Mouse (Mus musculus) CH12.LX (cell line): ENCODE measurements at regions not wholly inside any gene's neighbourhood (a gene's known extent, or its start where the extent isn't known, plus 50 kb on each side); places are given as distances from the start of the nearest gene placed in this dataset.

Experiments
- DNase-seq: peaks from one replicate; pipeline ENCODE4 v3.0.0-alpha.2; 2013; ENCODE audit errors: extremely low read depth
- H3K27ac ChIP-seq: 2 replicates; pipeline ENCODE4 v1.5.1; 2012; ENCODE audit warnings: low read depth, mild to moderate bottlenecking, control low read depth, moderate library complexity; ENCODE audit not compliant: insufficient read depth
- H3K27me3 ChIP-seq: replicated peaks from 2 replicates; pipeline ENCODE3; 2012; ENCODE audit warnings: inconsistent platforms
- H3K36me3 ChIP-seq, 2 experiments: replicated peaks in 1 of 2; 2 replicates each; pipeline versions ENCODE3 to v1.6.1; 2012; ENCODE audit warnings: inconsistent platforms in 1 of 2, low read length in 1 of 2, mild to moderate bottlenecking in 1 of 2, mixed read lengths in 1 of 2, moderate library complexity in 1 of 2; ENCODE audit not compliant: control insufficient read depth in 1 of 2, insufficient read depth in 1 of 2
- H3K4me1 ChIP-seq, 2 experiments: 2 replicates each; pipeline ENCODE4 v1.6.1; 2012; ENCODE audit warnings: inconsistent platforms in 1 of 2, moderate library complexity in 1 of 2; ENCODE audit not compliant: insufficient read depth in 2 of 2, control insufficient read depth in 1 of 2
- H3K4me2 ChIP-seq: 2 replicates; pipeline ENCODE4 v1.6.1; 2012; ENCODE audit warnings: low read depth, mild to moderate bottlenecking, control low read depth; ENCODE audit not compliant: poor library complexity, insufficient read depth, severe bottlenecking
- H3K4me3 ChIP-seq, 3 experiments: fragments of 150-350 bp in 1 of 3; sonication (generic) in 1 of 3; replicated peaks in 1 of 3; 2 replicates each; pipeline versions ENCODE3 to v1.5.1; 2011 to 2012; ENCODE audit warnings: low read depth in 2 of 3, low read length in 2 of 3, mild to moderate bottlenecking in 2 of 3, moderate library complexity in 2 of 3, control low read depth in 1 of 3, improper control_type of control experiment in 1 of 3, inconsistent platforms in 1 of 3, mixed read lengths in 1 of 3; ENCODE audit not compliant: poor library complexity in 1 of 3
- H3K79me2 ChIP-seq: replicated peaks from 2 replicates; pipeline ENCODE4 v1.6.1; 2012; ENCODE audit warnings: mild to moderate bottlenecking, moderate library complexity; ENCODE audit not compliant: control insufficient read depth, poor library complexity, insufficient read depth, severe bottlenecking; ENCODE audit errors: extremely low read depth
- H3K9ac ChIP-seq: 2 replicates; pipeline ENCODE4 v1.6.1; 2012; ENCODE audit warnings: low read depth, mild to moderate bottlenecking, control low read depth, moderate library complexity; ENCODE audit not compliant: insufficient read depth
- H3K9me3 ChIP-seq: replicated peaks from 2 replicates; pipeline ENCODE3; 2012; ENCODE audit warnings: low read length, inconsistent platforms, mixed read lengths
- CHD2 ChIP-seq: IDR thresholded peaks from 2 replicates; pipeline ENCODE4 v1.6.1; 2011; ENCODE audit warnings: low read length, improper control_type of control experiment
- E2F4 ChIP-seq: IDR thresholded peaks from 2 replicates; pipeline ENCODE4 v1.6.1; 2011; ENCODE audit warnings: low read depth, low read length, improper control_type of control experiment; ENCODE audit not compliant: insufficient replicate concordance
- GABPA ChIP-seq: IDR thresholded peaks from 2 replicates; pipeline ENCODE4 v1.6.1; 2012; ENCODE audit warnings: low read depth, low read length, improper control_type of control experiment, inconsistent platforms; ENCODE audit not compliant: insufficient replicate concordance
- HCFC1 ChIP-seq: IDR thresholded peaks from 2 replicates; pipeline ENCODE4 v1.6.1; 2012; ENCODE audit warnings: low read depth, mild to moderate bottlenecking, inconsistent platforms, low read length, improper control_type of control experiment
- JUN ChIP-seq: IDR thresholded peaks from 2 replicates; pipeline ENCODE4 v1.6.1; 2011; ENCODE audit warnings: low read depth, mild to moderate bottlenecking, low read length, improper control_type of control experiment, moderate library complexity; ENCODE audit not compliant: insufficient read depth
- MAFK ChIP-seq: IDR thresholded peaks from 2 replicates; pipeline ENCODE4 v1.6.1; 2011; ENCODE audit warnings: low read length, improper control_type of control experiment; ENCODE audit not compliant: insufficient replicate concordance
- MAX ChIP-seq: IDR thresholded peaks from 2 replicates; pipeline ENCODE4 v1.6.1; 2011; ENCODE audit warnings: low read length, improper control_type of control experiment
- MAZ ChIP-seq: IDR thresholded peaks from 2 replicates; pipeline ENCODE4 v1.6.1; 2012; ENCODE audit warnings: low read depth, mild to moderate bottlenecking, inconsistent platforms, low read length, improper control_type of control experiment, moderate library complexity
- MXI1 ChIP-seq: IDR thresholded peaks from 2 replicates; pipeline ENCODE4 v1.6.1; 2011; ENCODE audit warnings: mild to moderate bottlenecking, low read depth, low read length, improper control_type of control experiment
- MYC ChIP-seq: IDR thresholded peaks from 2 replicates; pipeline ENCODE4 v1.6.1; 2011; ENCODE audit warnings: low read depth, mild to moderate bottlenecking, improper control_type of control experiment, low read length
- NELFE ChIP-seq: IDR thresholded peaks from 2 replicates; pipeline ENCODE4 v1.6.1; 2011; ENCODE audit warnings: low read depth, low read length, improper control_type of control experiment
- NRF1 ChIP-seq: IDR thresholded peaks from 2 replicates; pipeline ENCODE4 v1.6.1; 2014; ENCODE audit warnings: low read depth, mild to moderate bottlenecking, inconsistent platforms, low read length, improper control_type of control experiment, moderate library complexity
- POLR2A ChIP-seq: IDR thresholded peaks from 2 replicates; pipeline ENCODE4 v1.6.1; 2011; ENCODE audit warnings: low read depth, mild to moderate bottlenecking, improper control_type of control experiment, low read length
- POLR2AphosphoS2 ChIP-seq: IDR thresholded peaks from 2 replicates; pipeline ENCODE4 v1.6.1; 2011; ENCODE audit warnings: low read depth, low read length, improper control_type of control experiment
- RAD21 ChIP-seq: IDR thresholded peaks from 2 replicates; pipeline ENCODE4 v1.6.1; 2011; ENCODE audit warnings: low read depth, mild to moderate bottlenecking, low read length, improper control_type of control experiment, moderate library complexity
- RCOR1 ChIP-seq: conservative IDR thresholded peaks from 2 replicates; pipeline ENCODE4 v1.6.1; 2012; ENCODE audit warnings: low read depth, mild to moderate bottlenecking, inconsistent platforms, low read length, improper control_type of control experiment
- SMC3 ChIP-seq: IDR thresholded peaks from 2 replicates; pipeline ENCODE4 v1.6.1; 2011; ENCODE audit warnings: low read depth, low read length, improper control_type of control experiment
- TCF12 ChIP-seq: IDR thresholded peaks from 2 replicates; pipeline ENCODE4 v1.6.1; 2014; ENCODE audit warnings: low read depth, mild to moderate bottlenecking, inconsistent platforms, low read length, improper control_type of control experiment
- UBTF ChIP-seq: IDR thresholded peaks from 2 replicates; pipeline ENCODE4 v1.6.1; 2012; ENCODE audit warnings: low read depth, mild to moderate bottlenecking, inconsistent platforms, low read length, improper control_type of control experiment, moderate library complexity
- USF1 ChIP-seq: IDR thresholded peaks from 2 replicates; pipeline ENCODE4 v1.6.1; 2014; ENCODE audit warnings: low read depth, mild to moderate bottlenecking, inconsistent platforms, low read length, improper control_type of control experiment
- ZC3H11A ChIP-seq: IDR thresholded peaks from 2 replicates; pipeline ENCODE4 v1.6.1; 2012; ENCODE audit warnings: low read depth, mild to moderate bottlenecking, inconsistent platforms, low read length, improper control_type of control experiment
- ZKSCAN1 ChIP-seq: IDR thresholded peaks from 2 replicates; pipeline ENCODE4 v1.6.1; 2012; ENCODE audit warnings: low read depth, inconsistent platforms, low read length, improper control_type of control experiment, borderline replicate concordance
- ZMIZ1 ChIP-seq: IDR thresholded peaks from 2 replicates; pipeline ENCODE4 v1.6.1; 2012; ENCODE audit warnings: low read depth, mild to moderate bottlenecking, inconsistent platforms, low read length, improper control_type of control experiment
- dilution Hi-C: fragments of 300-500 bp; cut with MboI; formaldehyde crosslinking; loops from 2 replicates; pipeline ENCODE4 v1.14.3; 2020; ENCODE audit warnings: low sequenced_read_pairs; ENCODE audit not compliant: extremely low pct_unique_long_range_greater_than_20kb, extremely low pct_ligation_motif_present
- in situ Hi-C: fragments of 300-500 bp; cut with MboI; formaldehyde crosslinking; loops from 3 replicates; pipeline ENCODE4 v1.14.3; 2019; ENCODE audit warnings: low sequenced_read_pairs, low pct_ligation_motif_present, low pct_unique_long_range_greater_than_20kb, mixed read lengths

DNA sequence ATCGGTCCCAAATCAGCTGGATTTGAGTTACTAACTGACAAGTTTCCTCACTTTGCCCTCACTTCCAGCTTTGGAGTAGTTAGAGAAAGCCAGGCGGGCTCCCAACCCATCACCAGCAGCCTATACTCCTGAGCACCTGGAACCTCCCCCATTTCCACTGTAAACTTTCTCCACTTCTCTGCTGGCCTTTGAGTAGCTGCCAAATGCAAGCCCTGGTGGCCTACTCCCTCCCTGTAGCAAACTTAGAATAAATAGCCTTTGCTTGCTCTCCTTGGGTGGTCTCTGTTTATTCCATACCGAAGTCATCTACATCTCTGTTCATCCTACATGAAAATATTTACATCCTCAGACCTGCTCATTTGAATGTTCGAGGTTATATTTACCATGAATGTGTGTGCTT lies 100.8 kb downstream of the Hsd17b3 start:
- no peak overlapping the region for H3K4me3 ChIP-seq
- no peaks in the 10 kb centered on the region for H3K27me3 ChIP-seq
- no peak overlapping the region for H3K9ac ChIP-seq
- no peak for DNase-seq
- in situ Hi-C loops (no loop called here), dilution Hi-C loops (no loop called here)
- TF ChIP-seq E2F4 (no peak), ZKSCAN1 (no peak), POLR2A (no peak), ZC3H11A (no peak), RCOR1 (no peak), MYC (no peak), MAFK (no peak), NRF1 (no peak), ZMIZ1 (no peak), POLR2AphosphoS2 (no peak), NELFE (no peak)
- H3K36me3 ChIP-seq = no peaks in the 10 kb centered on the region
- H3K4me1 ChIP-seq = no peaks in the 10 kb centered on the region
- no peak overlapping the region for H3K27ac ChIP-seq
- H3K4me2 ChIP-seq = no peak overlapping the region
- no peaks in the 10 kb centered on the region for H3K79me2 ChIP-seq
- H3K9me3 ChIP-seq = no peaks in the 10 kb centered on the region

DNA sequence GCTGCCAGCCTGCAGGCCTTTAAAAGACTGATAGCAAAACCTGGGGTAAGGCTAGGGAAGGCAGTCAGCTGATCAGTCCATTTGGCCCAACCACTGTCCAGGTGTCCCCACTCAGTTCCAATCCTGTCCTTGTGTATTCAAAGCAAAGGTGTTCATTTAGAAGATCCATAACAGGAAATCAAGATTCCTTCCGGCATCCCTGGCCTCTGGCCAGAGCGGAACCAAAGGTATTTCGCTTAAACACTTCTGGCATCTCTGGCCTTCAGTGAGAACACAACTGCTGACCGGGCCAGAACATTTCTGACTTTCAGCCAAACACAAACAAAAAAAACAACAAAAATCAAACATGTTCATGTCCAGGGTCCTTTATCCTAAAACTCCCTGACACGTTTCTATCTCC lies 102.3 kb downstream of the Hsd17b3 start:
- Histone ChIP-seq H3K4me3 (no peak overlapping the region), H3K27me3 (no peaks in the 10 kb centered on the region), H3K79me2 (no peaks in the 10 kb centered on the region), H3K27ac (no peak overlapping the region), H3K9me3 (no peaks in the 10 kb centered on the region), H3K4me1 (no peaks in the 10 kb centered on the region), H3K9ac (no peak overlapping the region)
- in situ Hi-C loops (no loop called here), dilution Hi-C loops (no loop called here)
- TF ChIP-seq HCFC1 = no peak
- TF ChIP-seq SMC3 = no peak
- TF ChIP-seq MAZ = no peak
- TF ChIP-seq MAX = no peak
- TF ChIP-seq RAD21 = no peak
- no peak for TF ChIP-seq TCF12
- TF ChIP-seq UBTF = no peak
- no peak for TF ChIP-seq GABPA
- no peak for TF ChIP-seq ZC3H11A
- TF ChIP-seq RCOR1 = no peak
- TF ChIP-seq USF1 = no peak
- TF ChIP-seq MXI1 = no peak
- TF ChIP-seq NRF1 = no peak
- no peak for TF ChIP-seq JUN
- no peak for TF ChIP-seq CHD2
- TF ChIP-seq, all 38 proteins: peak for 0
- DNase-seq = no peak
- no peak overlapping the region for H3K4me2 ChIP-seq
- no peaks in the 10 kb centered on the region for H3K36me3 ChIP-seq
